Mouse (Mus musculus): Measurements from ENCODE around the gene Cd2. TPM values are rescaled to one million over a fixed set of nuclear protein-coding genes. Genes with fewer than 3 reads are reported as not detected.

The Cd2 gene
- polyA plus RNA-seq, 1 experiment from 2014 or later = not detected

- Histone ChIP-seq H3K9ac (ENCODE audit: low read depth, low read length) (no peak overlapping the region), H3K36me3 (ENCODE audit: control insufficient read depth, insufficient read depth, low read length) (no peaks in the 10 kb centered on the region), H3K27ac (ENCODE audit: low read depth, low read length) (no peak overlapping the region), H3K9me3 (ENCODE audit: control insufficient read depth, low read length) (no peaks in the 10 kb centered on the region), H3K4me3 (ENCODE audit: low read depth, low read length) (no peak overlapping the region), H3K4me2 (no peak overlapping the region), H3K4me1 (replicated peaks; ENCODE audit: control insufficient read depth, insufficient read depth, low read length) (peaks cover 13% of the 10 kb centered on the region), H3K27me3 (replicated peaks; ENCODE audit: control insufficient read depth, insufficient read depth, low read length) (no peaks in the 10 kb centered on the region)
- ATAC-seq (replicated peaks; ENCODE audit: low FRiP score) (no peak), DNase-seq (ENCODE audit: low spot score) (no peak)
- 56% methylated on average over 15 of the region's 15 CpGs for WGBS
These were observed 8.4 kb upstream of the Cd2 start for GRCm38 (mm10) chr3:101295931-101296820.

GRCm38 (mm10) chr3:101295366-101295867 is 7.7 kb upstream of the Cd2 start:
- no peak overlapping the region for H3K4me3 ChIP-seq (ENCODE audit: low read depth, low read length)
- H3K27ac ChIP-seq (ENCODE audit: low read depth, low read length) = no peak overlapping the region
- WGBS = 7% methylated on average over 11 of the region's 11 CpGs

GRCm38 (mm10) chr3:101294487-101295365 is 7.0 kb upstream of the Cd2 start:
- 0 out of 2 replicates have a peak, but pooled peaks have one; percentile 24 for ATAC-seq (replicated peaks; ENCODE audit: low FRiP score)
- H3K4me2 ChIP-seq = no peak overlapping the region

More at GRCm38 (mm10) chr3:101295366-101295867, 7.7 kb upstream of the Cd2 start:
- ATAC-seq (replicated peaks; ENCODE audit: low FRiP score) (no peak), DNase-seq (ENCODE audit: low spot score) (peak; percentile 85)
- Histone ChIP-seq H3K9me3 (ENCODE audit: control insufficient read depth, low read length) (no peaks in the 10 kb centered on the region), H3K36me3 (ENCODE audit: control insufficient read depth, insufficient read depth, low read length) (no peaks in the 10 kb centered on the region), H3K4me2 (peak overlapping the region; percentile 37; the same call in 1 of the 2 replicates), H3K9ac (ENCODE audit: low read depth, low read length) (no peak overlapping the region), H3K4me1 (replicated peaks; ENCODE audit: control insufficient read depth, insufficient read depth, low read length) (peaks cover 10% of the 10 kb centered on the region), H3K27me3 (replicated peaks; ENCODE audit: control insufficient read depth, insufficient read depth, low read length) (no peaks in the 10 kb centered on the region)

GRCm38 (mm10) chr3:101293571-101294135 is 5.9 kb upstream of the Cd2 start:
- no peak overlapping the region for H3K27ac ChIP-seq (ENCODE audit: low read depth, low read length)
- no peaks in the 10 kb centered on the region for H3K36me3 ChIP-seq (ENCODE audit: control insufficient read depth, insufficient read depth, low read length)
- WGBS = 60% methylated on average over 8 of the region's 8 CpGs
- H3K27me3 ChIP-seq (replicated peaks; ENCODE audit: control insufficient read depth, insufficient read depth, low read length) = no peaks in the 10 kb centered on the region
- H3K9ac ChIP-seq (ENCODE audit: low read depth, low read length) = no peak overlapping the region
- H3K9me3 ChIP-seq (ENCODE audit: control insufficient read depth, low read length) = no peaks in the 10 kb centered on the region
- no peaks in the 10 kb centered on the region for H3K4me1 ChIP-seq (replicated peaks; ENCODE audit: control insufficient read depth, insufficient read depth, low read length)
- no peak overlapping the region for H3K4me3 ChIP-seq (ENCODE audit: low read depth, low read length)
- DNase-seq (ENCODE audit: low spot score) (no peak), ATAC-seq (replicated peaks; ENCODE audit: low FRiP score) (no peak)
- no peak overlapping the region for H3K4me2 ChIP-seq

More at GRCm38 (mm10) chr3:101294487-101295365, 7.0 kb upstream of the Cd2 start:
- Histone ChIP-seq H3K9ac (ENCODE audit: low read depth, low read length) (no peak overlapping the region), H3K27ac (ENCODE audit: low read depth, low read length) (no peak overlapping the region), H3K36me3 (ENCODE audit: control insufficient read depth, insufficient read depth, low read length) (no peaks in the 10 kb centered on the region), H3K9me3 (ENCODE audit: control insufficient read depth, low read length) (no peaks in the 10 kb centered on the region), H3K4me3 (ENCODE audit: low read depth, low read length) (no peak overlapping the region), H3K27me3 (replicated peaks; ENCODE audit: control insufficient read depth, insufficient read depth, low read length) (no peaks in the 10 kb centered on the region), H3K4me1 (replicated peaks; ENCODE audit: control insufficient read depth, insufficient read depth, low read length) (peaks cover 5% of the 10 kb centered on the region)
- WGBS = 75% methylated on average over 10 of the region's 10 CpGs
- DNase-seq (ENCODE audit: low spot score) = no peak

GRCm38 (mm10) chr3:101292611-101293010 is 4.9 kb upstream of the Cd2 start:
- WGBS = 86% methylated on average over 5 of the region's 5 CpGs
- H3K9ac ChIP-seq (ENCODE audit: low read depth, low read length) = no peak overlapping the region
- H3K4me2 ChIP-seq = no peak overlapping the region
- DNase-seq (ENCODE audit: low spot score) (no peak), ATAC-seq (replicated peaks; ENCODE audit: low FRiP score) (no peak)
- H3K4me1 ChIP-seq (replicated peaks; ENCODE audit: control insufficient read depth, insufficient read depth, low read length) = no peaks in the 10 kb centered on the region
- H3K4me3 ChIP-seq (ENCODE audit: low read depth, low read length) = no peak overlapping the region
- no peaks in the 10 kb centered on the region for H3K27me3 ChIP-seq (replicated peaks; ENCODE audit: control insufficient read depth, insufficient read depth, low read length)
- H3K27ac ChIP-seq (ENCODE audit: low read depth, low read length) = no peak overlapping the region
- no peaks in the 10 kb centered on the region for H3K9me3 ChIP-seq (ENCODE audit: control insufficient read depth, low read length)
- H3K36me3 ChIP-seq (ENCODE audit: control insufficient read depth, insufficient read depth, low read length) = no peaks in the 10 kb centered on the region

GRCm38 (mm10) chr3:101290587-101291520 is 3.1 kb upstream of the Cd2 start:
- DNase-seq (ENCODE audit: low spot score) (no peak), ATAC-seq (replicated peaks; ENCODE audit: low FRiP score) (no peak)
- no peaks in the 10 kb centered on the region for H3K36me3 ChIP-seq (ENCODE audit: control insufficient read depth, insufficient read depth, low read length)
- H3K27me3 ChIP-seq (replicated peaks; ENCODE audit: control insufficient read depth, insufficient read depth, low read length) = no peaks in the 10 kb centered on the region; the same call in 1 of the 2 replicates
- H3K9me3 ChIP-seq (ENCODE audit: control insufficient read depth, low read length) = no peaks in the 10 kb centered on the region
- WGBS = 69% methylated on average over 19 of the region's 19 CpGs
- H3K4me2 ChIP-seq = no peak overlapping the region
- no peak overlapping the region for H3K4me3 ChIP-seq (ENCODE audit: low read depth, low read length)
- H3K9ac ChIP-seq (ENCODE audit: low read depth, low read length) = no peak overlapping the region
- no peaks in the 10 kb centered on the region for H3K4me1 ChIP-seq (replicated peaks; ENCODE audit: control insufficient read depth, insufficient read depth, low read length)
- H3K27ac ChIP-seq (ENCODE audit: low read depth, low read length) = no peak overlapping the region

- Histone ChIP-seq H3K9me3 (ENCODE audit: control insufficient read depth, low read length) (no peaks in the 10 kb centered on the region), H3K4me3 (ENCODE audit: low read depth, low read length) (no peak overlapping the region), H3K4me1 (replicated peaks; ENCODE audit: control insufficient read depth, insufficient read depth, low read length) (no peaks in the 10 kb centered on the region), H3K27me3 (replicated peaks; ENCODE audit: control insufficient read depth, insufficient read depth, low read length) (no peaks in the 10 kb centered on the region; the same call in 1 of the 2 replicates), H3K36me3 (ENCODE audit: control insufficient read depth, insufficient read depth, low read length) (no peaks in the 10 kb centered on the region), H3K4me2 (no peak overlapping the region), H3K27ac (ENCODE audit: low read depth, low read length) (no peak overlapping the region), H3K9ac (ENCODE audit: low read depth, low read length) (no peak overlapping the region)
- DNase-seq (ENCODE audit: low spot score) (no peak), ATAC-seq (replicated peaks; ENCODE audit: low FRiP score) (no peak)
- WGBS = 90% methylated on average over 7 of the region's 7 CpGs
These were observed 2.3 kb upstream of the Cd2 start for GRCm38 (mm10) chr3:101290036-101290435.

Measured in liver, embryonic 11.5 days (tissue).